Comparison of ENCODE assay signal across 30 mouse cellular contexts in the genomic region with DNA sequence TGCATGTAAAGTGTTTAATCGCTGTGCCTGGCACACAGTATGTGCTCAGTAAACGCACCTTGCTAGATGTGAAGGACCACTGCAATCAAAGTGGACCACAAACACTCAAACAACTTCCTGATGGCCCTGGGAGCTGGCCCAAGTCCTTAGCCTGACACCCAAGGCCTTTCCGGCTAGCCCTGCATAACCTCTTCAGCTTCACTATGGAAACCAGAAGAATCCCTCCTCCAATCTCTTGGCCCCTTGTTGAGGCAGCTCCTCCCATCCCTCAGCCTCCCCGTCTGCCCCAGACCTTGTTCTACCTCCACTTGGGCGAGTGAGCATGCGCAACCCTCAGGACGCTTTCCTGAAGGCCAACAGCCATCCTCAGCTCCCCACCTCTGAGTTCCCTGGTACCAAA. TPM values are rescaled to one million over a fixed set of nuclear protein-coding genes. Genes with fewer than 3 reads are reported as not detected.
DNase-seq lines count a peak whose midpoint lies in the region; ATAC-seq lines count a peak whose summit lies in the region.
"Had no signal": no experiment of that assay in that cellular context is flagged by ENCODE, and none has a peak within 500 bp of the region (broad histone marks: within the 10 kb centered on the region; RNA-seq: fewer than 3 reads in every experiment).

No protein-coding gene starts in this region.

- no peak overlapping the region for H3K27ac ChIP-seq in heart, embryonic 11.5 days (ENCODE audit: low read depth, low read length)
- H3K27ac ChIP-seq: embryonic facial prominence, embryonic 13.5 days; forebrain, embryonic 10.5 days; heart, embryonic 10.5 days; hindbrain, embryonic 13.5 days; limb, embryonic 10.5 days; limb, embryonic 15.5 days; liver, embryonic 13.5 days; neural tube, embryonic 12.5 days had no signal

- H3K4me2 ChIP-seq in heart, embryonic 11.5 days: no peak overlapping the region
- H3K4me2 ChIP-seq: embryonic facial prominence, embryonic 13.5 days; hindbrain, embryonic 13.5 days; limb, embryonic 15.5 days; liver, embryonic 13.5 days; lung, embryonic 14.5 days; midbrain, embryonic 11.5 days; neural tube, embryonic 12.5 days had no signal

- H3K36me3 ChIP-seq in heart, embryonic 11.5 days (ENCODE audit: control insufficient read depth, insufficient read depth, low read length): no peaks in the 10 kb centered on the region
- H3K36me3 ChIP-seq: heart, embryonic 10.5 days; hindbrain, embryonic 13.5 days; liver, embryonic 13.5 days; neural tube, embryonic 12.5 days had no signal

- H3K4me3 ChIP-seq in heart, embryonic 11.5 days (ENCODE audit: low read depth, low read length): no peak overlapping the region
- H3K4me3 ChIP-seq: embryonic facial prominence, embryonic 13.5 days; forebrain, embryonic 10.5 days; heart, embryonic 10.5 days; hindbrain, embryonic 13.5 days; limb, embryonic 10.5 days; limb, embryonic 15.5 days; liver, embryonic 13.5 days; myocyte; neural tube, embryonic 12.5 days had no signal

- H3K9ac ChIP-seq in heart, embryonic 11.5 days (ENCODE audit: low read depth, low read length): no peak overlapping the region
- H3K9ac ChIP-seq: embryonic facial prominence, embryonic 13.5 days; hindbrain, embryonic 13.5 days; limb, embryonic 15.5 days; liver, embryonic 13.5 days; lung, embryonic 14.5 days; neural tube, embryonic 12.5 days had no signal

- peak; percentile 37 for DNase-seq in kidney, adult 9 months
- DNase-seq in kidney, postnatal 10 days: no peak
- peak; percentile 88 to 92 for DNase-seq in lung, adult 18-20 months
- peak; percentile 69 for DNase-seq in lung, postnatal 14 days
- DNase-seq in heart, postnatal 36 days: no peak
- no peak for DNase-seq in gastrocnemius, adult 18-20 months (ENCODE audit: low spot score)
- DNase-seq: adrenal gland, postnatal 25 days; cerebellum, adult 18-20 months; gastrocnemius, postnatal 10 days; heart, adult 11 months; heart, postnatal 4 days; layer of hippocampus, adult 9-11 months; liver, embryonic 13.5 days; lung, embryonic 14.5 days; right cerebral cortex, postnatal 14 days; thymus, postnatal 4 days had no signal

- WGBS in heart, embryonic 11.5 days (ENCODE audit: insufficient replicate concordance): 77% methylated on average over 7 of the region's 7 CpGs

- no peak for ATAC-seq in heart, embryonic 11.5 days (replicated peaks; ENCODE audit: insufficient number of reproducible peaks, low FRiP score, low TSS enrichment)
- ATAC-seq: CD4-positive, CD25-positive, alpha-beta regulatory T cell, adult 4 months; forebrain, embryonic 16.5 days; intestine, embryonic 16.5 days; midbrain, embryonic 16.5 days had no signal

- intact Hi-C loops in heart, postnatal 36 days (cut with DNase I): no loop called here

- H3K9me3 ChIP-seq in heart, embryonic 11.5 days (replicated peaks; ENCODE audit: control insufficient read depth, low read length): no peaks in the 10 kb centered on the region
- H3K9me3 ChIP-seq: embryonic facial prominence, embryonic 13.5 days; forebrain, embryonic 10.5 days; heart, embryonic 10.5 days; hindbrain, embryonic 13.5 days; limb, embryonic 10.5 days; limb, embryonic 15.5 days; liver, embryonic 13.5 days; neural tube, embryonic 12.5 days had no signal

- H3K27me3 ChIP-seq in heart, embryonic 11.5 days (ENCODE audit: control insufficient read depth, insufficient read depth, low read length): no peaks in the 10 kb centered on the region
- H3K27me3 ChIP-seq: embryonic facial prominence, embryonic 13.5 days; hindbrain, embryonic 13.5 days; limb, embryonic 15.5 days; neural tube, embryonic 12.5 days had no signal

- no peaks in the 10 kb centered on the region for H3K4me1 ChIP-seq in heart, embryonic 11.5 days (ENCODE audit: control insufficient read depth, insufficient read depth, low read length)
- H3K4me1 ChIP-seq: hindbrain, embryonic 13.5 days; limb, embryonic 15.5 days; liver, embryonic 13.5 days; neural tube, embryonic 12.5 days had no signal

RNA-seq across cellular contexts. Expression of gene Ptpru, which starts 51.3 kb away (rescaled TPM):
- 1 to 10 TPM; 4.3 to 5.9 TPM for total RNA-seq in heart, postnatal 36 days (2021)
- 1 to 10 TPM in 1 of 2 experiments, under 1 TPM in 1; 0.71 to 1.5 TPM for total RNA-seq in gastrocnemius, adult 18-20 months (2021)
- polyA plus RNA-seq in heart, embryonic 11.5 days (2014; fragmentation: Nextera tagmentation; extraction: Ambion mirVana): 2.2 and 2.8 TPM in 2 replicates
- polyA plus RNA-seq: CD4-positive, CD25-positive, alpha-beta regulatory T cell, adult 4 months had no signal

RNA-seq across cellular contexts. Expression of gene Mecr, which starts 56.5 kb away (rescaled TPM):
- total RNA-seq in heart, postnatal 36 days (2021): 10 to 100 TPM; 28.2 TPM
- total RNA-seq in gastrocnemius, adult 18-20 months (2021): 10 to 100 TPM; 19.7 to 25.5 TPM
- polyA plus RNA-seq in heart, embryonic 11.5 days (2014; fragmentation: Nextera tagmentation; extraction: Ambion mirVana): 35.9 and 39.3 TPM in 2 replicates

Comparison
In these comparisons a context has a peak if more than half of its experiments do, and no peak if none do; other contexts are left out.
1. DNase-seq: peak in kidney, adult 9 months (single experiment), lung, adult 18-20 months (2 of 2) and lung, postnatal 14 days (single experiment); none in kidney, postnatal 10 days (single experiment), heart, postnatal 36 days (0 of 2) and gastrocnemius, adult 18-20 months (single experiment).